Mouse (Mus musculus): ENCODE results near the gene Dnah11. TPM values are rescaled to one million over a fixed set of nuclear protein-coding genes. Genes with fewer than 3 reads are reported as not detected.
"Not testable (repeated sequence)": the region's sequence is repeated elsewhere in the genome, so short reads cannot be mapped to it uniquely, and the experiment has no call there.

Dnah11 gene
- polyA plus RNA-seq, 1 experiment = 0.23 TPM

DNA sequence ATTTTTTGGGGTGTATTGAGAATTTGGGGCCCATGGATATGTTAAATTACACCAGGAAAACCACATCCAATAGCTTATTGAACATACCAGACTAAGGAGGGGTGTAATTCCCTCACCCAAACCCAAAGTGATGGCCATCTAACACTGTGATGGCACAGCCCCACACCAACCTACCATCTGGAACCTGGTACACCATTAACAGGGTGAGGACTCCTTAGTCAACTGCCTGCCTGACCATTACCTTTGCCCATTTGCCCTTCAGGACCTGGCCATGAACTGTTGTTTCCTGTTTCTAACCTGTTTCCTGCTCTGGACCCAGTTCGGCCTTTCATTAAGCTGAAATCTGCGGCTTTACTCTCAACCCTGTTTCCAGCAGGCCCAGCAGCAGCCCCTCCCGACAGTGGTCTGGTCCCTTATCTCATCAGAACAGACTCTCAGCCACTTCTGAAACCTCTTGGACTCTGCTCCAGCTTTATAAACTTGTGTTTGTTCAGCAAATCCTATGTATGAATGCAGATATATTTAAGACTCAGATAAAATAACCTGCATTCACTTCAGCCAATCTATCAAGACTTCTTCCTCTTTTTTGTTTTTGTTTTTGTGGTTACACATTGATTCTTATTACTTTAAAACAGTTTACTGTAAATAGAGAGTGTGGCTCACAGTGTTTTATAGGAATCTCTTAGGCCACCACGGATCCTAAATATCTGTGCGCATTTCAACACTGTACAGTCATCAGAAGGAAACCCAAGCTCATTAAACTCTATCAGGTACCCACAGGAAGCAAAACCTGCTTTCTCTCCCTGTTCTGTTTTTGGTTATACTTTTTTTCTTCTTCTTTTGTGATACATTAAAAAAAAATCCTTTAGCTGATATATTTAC lies 251.8 kb downstream of the Dnah11 start:
- H3K27ac ChIP-seq (ENCODE audit: insufficient read depth, low read length) = no peak overlapping the region
- H3K4me3 ChIP-seq (ENCODE audit: insufficient read depth, low read length) = no peak overlapping the region
- TF ChIP-seq POLR2A (IDR thresholded peaks at IDR 0.05; ENCODE audit: extremely low read depth, insufficient read depth, low read length) = no peak
- no peak for TF ChIP-seq CTCF (IDR thresholded peaks at IDR 0.05; ENCODE audit: extremely low read depth, insufficient read depth, low read length)
- no peaks in the 10 kb centered on the region for H3K4me1 ChIP-seq (ENCODE audit: control insufficient read depth, insufficient read depth, low read length)

DNA sequence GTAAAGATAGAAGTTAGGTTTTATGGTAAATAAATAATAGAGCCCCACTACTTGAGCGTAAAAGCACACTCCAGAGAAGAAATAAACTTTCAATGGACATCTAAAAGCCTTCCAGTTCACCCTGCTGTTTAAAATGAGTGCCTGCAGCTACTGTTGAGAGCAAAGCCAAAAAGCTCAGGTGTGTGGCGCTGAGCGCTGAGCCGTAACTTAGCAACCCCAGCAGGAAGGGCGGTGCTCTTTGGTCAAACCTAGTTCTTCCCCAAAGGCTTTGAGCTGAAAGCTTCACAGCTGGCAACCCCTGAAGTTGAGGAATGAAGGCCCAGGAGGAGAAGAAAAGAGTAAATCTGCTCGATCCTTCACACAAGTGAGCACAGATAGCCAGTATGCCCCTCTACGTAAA lies 256.9 kb downstream of the Dnah11 start:
- Histone ChIP-seq H3K4me1 (ENCODE audit: control insufficient read depth, insufficient read depth, low read length) (no peaks in the 10 kb centered on the region), H3K27ac (ENCODE audit: insufficient read depth, low read length) (no peak overlapping the region), H3K4me3 (ENCODE audit: insufficient read depth, low read length) (no peak overlapping the region)
- no peak for TF ChIP-seq POLR2A (IDR thresholded peaks at IDR 0.05; ENCODE audit: extremely low read depth, insufficient read depth, low read length)
- no peak for TF ChIP-seq CTCF (IDR thresholded peaks at IDR 0.05; ENCODE audit: extremely low read depth, insufficient read depth, low read length)

DNA sequence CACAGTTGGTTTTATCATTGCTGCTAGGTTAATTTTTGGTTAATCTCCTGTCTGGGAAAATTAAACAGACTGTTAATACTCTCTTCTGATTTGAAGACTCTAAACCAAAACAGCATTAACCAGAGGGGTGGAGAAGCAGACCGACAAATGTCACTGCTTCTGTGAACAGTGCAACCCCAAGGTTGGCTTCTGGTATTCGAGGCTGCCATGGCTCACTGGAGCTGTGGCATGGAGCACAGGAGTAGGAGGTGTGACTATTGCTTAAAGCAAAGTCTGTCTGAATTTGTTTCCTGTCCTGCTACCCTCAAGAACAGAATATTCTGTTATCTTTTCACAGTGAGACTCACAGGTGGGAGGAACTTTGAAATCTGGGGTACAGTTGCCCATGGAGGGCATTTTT lies 260.6 kb downstream of the Dnah11 start:
- Histone ChIP-seq H3K4me3 (ENCODE audit: insufficient read depth, low read length) (no peak overlapping the region), H3K27ac (ENCODE audit: insufficient read depth, low read length) (no peak overlapping the region), H3K4me1 (ENCODE audit: control insufficient read depth, insufficient read depth, low read length) (no peaks in the 10 kb centered on the region)
- TF ChIP-seq CTCF (IDR thresholded peaks at IDR 0.05; ENCODE audit: extremely low read depth, insufficient read depth, low read length) (no peak), POLR2A (IDR thresholded peaks at IDR 0.05; ENCODE audit: extremely low read depth, insufficient read depth, low read length) (no peak)

DNA sequence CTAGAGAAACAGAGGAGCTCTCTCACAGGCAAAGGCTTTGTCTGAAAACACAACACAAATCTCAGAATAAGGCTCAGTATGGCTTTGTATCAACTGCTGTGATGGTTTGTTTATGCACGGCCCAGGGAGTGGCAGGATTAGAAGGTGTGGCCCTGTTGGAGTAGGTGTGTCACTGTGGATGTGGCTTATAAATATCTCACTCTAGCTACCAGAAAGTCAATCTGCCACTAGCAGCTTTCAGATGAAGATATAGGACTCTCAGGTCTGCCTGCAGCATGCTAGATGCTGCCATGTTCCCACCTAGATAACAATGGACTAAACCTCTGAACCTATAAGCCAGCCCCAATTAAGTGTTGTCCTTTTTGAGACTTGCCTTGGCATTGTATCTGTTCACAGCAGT lies 266.8 kb downstream of the Dnah11 start:
- H3K27ac ChIP-seq (ENCODE audit: insufficient read depth, low read length) = no peak overlapping the region
- no peak overlapping the region for H3K4me3 ChIP-seq (ENCODE audit: insufficient read depth, low read length)
- no peaks in the 10 kb centered on the region for H3K4me1 ChIP-seq (ENCODE audit: control insufficient read depth, insufficient read depth, low read length)
- no peak for TF ChIP-seq POLR2A (IDR thresholded peaks at IDR 0.05; ENCODE audit: extremely low read depth, insufficient read depth, low read length)
- TF ChIP-seq CTCF (IDR thresholded peaks at IDR 0.05; ENCODE audit: extremely low read depth, insufficient read depth, low read length) = no peak

DNA sequence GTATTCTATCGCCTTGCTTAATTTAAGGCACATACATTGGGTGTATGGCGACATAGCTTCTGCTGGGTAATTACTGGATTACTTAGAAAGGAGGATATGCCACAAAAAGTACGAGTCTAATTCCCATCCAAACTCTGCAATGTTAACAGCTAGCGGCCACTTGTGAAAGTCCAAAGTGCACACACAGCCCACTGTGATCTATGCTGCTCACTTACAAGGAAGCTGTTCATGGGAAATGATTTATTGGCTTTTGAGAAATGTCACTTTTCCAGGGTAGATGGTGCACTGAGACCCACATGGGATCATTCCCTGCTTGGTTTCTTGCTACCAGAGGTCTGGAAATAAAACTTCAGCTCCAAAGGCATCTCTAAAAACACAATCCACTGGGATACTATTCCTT lies 269.1 kb downstream of the Dnah11 start:
- TF ChIP-seq CTCF (IDR thresholded peaks at IDR 0.05; ENCODE audit: extremely low read depth, insufficient read depth, low read length) (no peak), POLR2A (IDR thresholded peaks at IDR 0.05; ENCODE audit: extremely low read depth, insufficient read depth, low read length) (no peak)
- Histone ChIP-seq H3K27ac (ENCODE audit: insufficient read depth, low read length) (no peak overlapping the region), H3K4me3 (ENCODE audit: insufficient read depth, low read length) (no peak overlapping the region), H3K4me1 (ENCODE audit: control insufficient read depth, insufficient read depth, low read length) (no peaks in the 10 kb centered on the region)

DNA sequence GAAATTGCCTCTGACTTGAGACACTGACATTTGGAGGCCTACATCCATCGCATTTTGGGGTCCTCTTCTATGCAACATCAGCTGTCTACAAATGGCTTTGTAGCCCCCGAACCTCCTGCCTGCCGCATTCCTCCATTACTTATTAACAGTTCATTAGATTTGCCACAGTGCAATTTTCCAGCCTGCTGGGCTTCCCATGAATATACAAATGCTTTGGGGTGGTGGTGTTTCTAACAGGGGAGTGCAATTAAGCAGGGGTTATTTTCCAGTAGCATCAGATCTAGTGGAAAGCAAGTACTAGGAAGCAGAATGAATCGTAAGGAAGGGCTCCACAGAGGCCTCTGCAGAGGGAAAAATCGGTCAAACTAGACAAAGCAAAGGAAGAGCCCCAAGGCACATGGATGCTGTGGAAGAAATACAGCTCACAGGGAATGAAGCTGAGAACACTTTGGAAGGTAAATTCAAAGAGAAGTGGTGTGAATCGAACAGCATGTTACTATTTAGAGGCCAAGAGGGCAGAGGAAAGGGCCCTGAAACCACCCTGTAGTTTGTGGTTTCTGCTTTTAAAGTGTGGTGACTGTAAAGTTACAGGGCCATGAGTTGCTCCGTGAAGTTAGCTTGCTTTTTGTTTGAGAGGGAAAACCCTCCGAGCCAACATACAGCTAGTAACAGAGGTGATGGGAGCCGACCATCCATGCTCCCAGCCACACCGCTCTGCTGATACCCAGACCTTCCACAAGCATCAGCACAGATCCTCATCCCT lies 282.8 kb downstream of the Dnah11 start:
- TF ChIP-seq POLR2A (IDR thresholded peaks at IDR 0.05; ENCODE audit: extremely low read depth, insufficient read depth, low read length) (no peak), CTCF (IDR thresholded peaks at IDR 0.05; ENCODE audit: extremely low read depth, insufficient read depth, low read length) (no peak)
- Histone ChIP-seq H3K27ac (ENCODE audit: insufficient read depth, low read length) (no peak overlapping the region), H3K4me1 (ENCODE audit: control insufficient read depth, insufficient read depth, low read length) (no peaks in the 10 kb centered on the region), H3K4me3 (ENCODE audit: insufficient read depth, low read length) (no peak overlapping the region)

DNA sequence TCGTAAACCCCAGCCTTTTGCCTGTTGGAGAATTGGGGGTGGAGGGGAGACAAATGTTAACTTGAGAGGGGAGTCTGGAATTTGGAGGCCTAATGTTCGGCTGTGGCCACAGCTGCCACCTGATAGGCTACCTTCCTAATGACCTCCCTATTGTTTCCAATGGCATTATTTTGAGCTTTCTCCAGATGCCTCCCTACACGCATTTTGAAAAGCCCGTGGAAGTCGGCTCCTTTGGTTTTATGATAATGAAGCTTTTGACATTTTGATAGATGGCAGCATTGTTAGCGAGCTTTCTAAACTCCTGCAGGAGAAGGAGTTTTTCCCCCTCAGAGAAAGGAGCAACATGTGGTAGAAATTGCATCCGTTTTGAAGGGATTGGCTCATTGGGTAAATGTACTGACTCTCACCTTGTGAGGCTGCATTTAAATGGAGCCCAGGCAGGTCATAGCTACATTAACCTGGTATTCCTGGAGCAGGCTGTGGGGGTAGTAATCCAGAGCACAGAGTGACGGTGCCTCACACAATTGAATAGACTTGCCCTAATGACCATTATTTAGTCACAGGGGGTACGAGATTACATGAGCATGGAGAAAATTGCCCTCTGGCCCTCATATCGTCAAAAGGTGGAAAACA lies 284.1 kb downstream of the Dnah11 start:
- Histone ChIP-seq H3K27ac (ENCODE audit: insufficient read depth, low read length) (no peak overlapping the region), H3K4me1 (ENCODE audit: control insufficient read depth, insufficient read depth, low read length) (no peaks in the 10 kb centered on the region), H3K4me3 (ENCODE audit: insufficient read depth, low read length) (no peak overlapping the region)
- TF ChIP-seq CTCF (IDR thresholded peaks at IDR 0.05; ENCODE audit: extremely low read depth, insufficient read depth, low read length) = no peak
- no peak for TF ChIP-seq POLR2A (IDR thresholded peaks at IDR 0.05; ENCODE audit: extremely low read depth, insufficient read depth, low read length)

DNA sequence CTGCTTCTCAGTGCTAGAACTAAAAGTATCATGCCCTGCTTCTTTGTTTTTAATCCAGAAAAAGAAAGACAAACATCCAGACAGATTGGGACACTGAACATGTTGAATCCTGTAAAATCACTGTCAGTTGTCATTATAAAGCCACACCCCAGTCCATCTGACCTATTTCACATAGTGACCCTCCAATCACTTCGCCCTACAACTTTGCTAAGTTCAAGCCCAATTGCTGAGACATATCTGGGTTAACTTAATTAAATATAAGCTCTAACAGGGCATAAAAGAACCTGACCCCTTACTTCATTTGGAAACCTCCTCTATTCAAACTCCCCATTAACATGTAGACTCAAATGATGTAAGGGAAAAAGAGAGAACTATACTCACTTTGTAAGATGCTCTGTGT lies 287.4 kb downstream of the Dnah11 start:
- no peak overlapping the region for H3K27ac ChIP-seq (ENCODE audit: insufficient read depth, low read length)
- H3K4me3 ChIP-seq (ENCODE audit: insufficient read depth, low read length) = no peak overlapping the region
- no peaks in the 10 kb centered on the region for H3K4me1 ChIP-seq (ENCODE audit: control insufficient read depth, insufficient read depth, low read length)
- TF ChIP-seq POLR2A (IDR thresholded peaks at IDR 0.05; ENCODE audit: extremely low read depth, insufficient read depth, low read length) (no peak), CTCF (IDR thresholded peaks at IDR 0.05; ENCODE audit: extremely low read depth, insufficient read depth, low read length) (no peak)

DNA sequence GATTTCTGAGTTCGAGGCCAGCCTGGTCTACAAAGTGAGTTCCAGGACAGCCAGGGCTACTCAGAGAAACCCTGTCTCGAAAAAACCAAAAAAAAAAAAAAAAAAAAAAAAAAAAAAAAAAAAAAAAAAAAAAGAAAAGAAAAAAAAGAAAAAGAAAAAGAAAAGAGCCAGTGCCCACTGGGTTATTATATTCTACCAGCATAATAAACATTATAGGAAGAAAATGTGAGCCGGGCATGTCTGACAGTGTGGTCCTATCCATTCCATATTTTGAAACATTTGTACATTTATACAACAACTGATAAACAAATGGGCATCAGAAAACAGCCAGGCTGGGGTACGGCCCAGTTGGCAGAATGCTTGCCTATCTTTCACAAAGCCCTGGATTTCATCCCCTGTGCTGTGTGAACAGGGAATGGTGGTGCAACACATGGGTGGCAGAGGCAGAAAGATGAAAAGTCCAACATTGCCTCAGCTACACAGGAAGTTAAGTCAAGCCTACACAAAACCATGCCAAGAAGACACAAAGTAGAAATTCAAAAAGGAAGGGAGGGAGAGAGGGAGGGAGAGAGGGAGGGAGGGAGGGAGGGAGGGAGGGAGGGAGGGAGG lies 293.5 kb downstream of the Dnah11 start:
- not testable (repeated sequence) for H3K4me1 ChIP-seq (ENCODE audit: control insufficient read depth, insufficient read depth, low read length); H3K27ac ChIP-seq (ENCODE audit: insufficient read depth, low read length); H3K4me3 ChIP-seq (ENCODE audit: insufficient read depth, low read length)

All from cortical plate, adult 2 months (tissue).